Mouse (Mus musculus): ENCODE results near the gene Mrps18b. TPM values are rescaled to one million over a fixed set of nuclear protein-coding genes. Genes with fewer than 3 reads are reported as not detected.
"Not testable (repeated sequence)": the region's sequence is repeated elsewhere in the genome, so short reads cannot be mapped to it uniquely, and the experiment has no call there.

The Mrps18b gene
- polyA plus RNA-seq, 2 experiments: 51.6 to 74.1 TPM

GRCm38 (mm10) chr17:35939941-35940340 lies 23.8 kb upstream of the Mrps18b start:
- Histone ChIP-seq H3K4me2 (ENCODE audit: low read depth) (no peak overlapping the region), H3K27me3 (ENCODE audit: control insufficient read depth, insufficient read depth, low read length) (no peaks in the 10 kb centered on the region), H3K4me1 (replicated peaks; ENCODE audit: control insufficient read depth in 2 of 2, insufficient read depth in 2 of 2, low read length in 1 of 2) (no peaks in the 10 kb centered on the region), H3K4me3 (ENCODE audit: insufficient read depth in 1 of 2, low read depth in 2 of 2, low read length in 2 of 2) (no peak overlapping the region), H3K27ac (no peak overlapping the region), H3K9ac (replicated peaks) (no peak overlapping the region), H3K9me3 (ENCODE audit: control insufficient read depth, low read length) (no peaks in the 10 kb centered on the region), H3K36me3 (replicated peaks; ENCODE audit: control insufficient read depth, insufficient read depth, low read depth) (no peaks in the 10 kb centered on the region)
- DNase-seq (ENCODE audit: low read depth in 3 of 3, low spot score in 3 of 3) (no peak), ATAC-seq (ENCODE audit: insufficient read depth) (no peak)
- TF ChIP-seq EP300 (IDR thresholded peaks at IDR 0.05; ENCODE audit: low read depth) (no peak), CTCF (IDR thresholded peaks at IDR 0.05; ENCODE audit: low read depth) (no peak)
- 50% methylated on average over 1 of the region's 1 CpGs for WGBS (ENCODE audit: insufficient replicate concordance)

GRCm38 (mm10) chr17:35939108-35939507 lies 22.9 kb upstream of the Mrps18b start:
- H3K4me1 ChIP-seq (replicated peaks; ENCODE audit: control insufficient read depth in 2 of 2, insufficient read depth in 2 of 2, low read length in 1 of 2): no peaks in the 10 kb centered on the region
- TF ChIP-seq CTCF (IDR thresholded peaks at IDR 0.05; ENCODE audit: low read depth): no peak

GRCm38 (mm10) chr17:35937700-35938348 lies 21.6 kb upstream of the Mrps18b start:
- Histone ChIP-seq H3K4me2 (ENCODE audit: low read depth) (no peak overlapping the region), H3K9ac (replicated peaks) (no peak overlapping the region), H3K27me3 (ENCODE audit: control insufficient read depth, insufficient read depth, low read length) (no peaks in the 10 kb centered on the region), H3K4me3 (ENCODE audit: insufficient read depth in 1 of 2, low read depth in 2 of 2, low read length in 2 of 2) (no peak overlapping the region), H3K4me1 (replicated peaks; ENCODE audit: control insufficient read depth in 2 of 2, insufficient read depth in 2 of 2, low read length in 1 of 2) (no peaks in the 10 kb centered on the region), H3K9me3 (ENCODE audit: control insufficient read depth, low read length) (no peaks in the 10 kb centered on the region), H3K36me3 (replicated peaks; ENCODE audit: control insufficient read depth, insufficient read depth, low read depth) (no peaks in the 10 kb centered on the region), H3K27ac (no peak overlapping the region)
- no peak for TF ChIP-seq EP300 (IDR thresholded peaks at IDR 0.05; ENCODE audit: low read depth)
- peak; percentile 93 for TF ChIP-seq CTCF (IDR thresholded peaks at IDR 0.05; ENCODE audit: low read depth)
- peak in 2 of 3 experiments; percentile 39 to 45 for DNase-seq (ENCODE audit: low read depth in 3 of 3, low spot score in 3 of 3)
- ATAC-seq (ENCODE audit: insufficient read depth): 0 out of 2 replicates have a peak, but pooled peaks have one; percentile 45
- 17% methylated on average over 2 of the region's 2 CpGs for WGBS (ENCODE audit: insufficient replicate concordance)

More at GRCm38 (mm10) chr17:35939108-35939507, 22.9 kb upstream of the Mrps18b start:
- Histone ChIP-seq H3K27me3 (ENCODE audit: control insufficient read depth, insufficient read depth, low read length) (no peaks in the 10 kb centered on the region), H3K27ac (no peak overlapping the region), H3K9ac (replicated peaks) (no peak overlapping the region), H3K36me3 (replicated peaks; ENCODE audit: control insufficient read depth, insufficient read depth, low read depth) (no peaks in the 10 kb centered on the region), H3K4me3 (ENCODE audit: insufficient read depth in 1 of 2, low read depth in 2 of 2, low read length in 2 of 2) (no peak overlapping the region), H3K4me2 (ENCODE audit: low read depth) (no peak overlapping the region), H3K9me3 (ENCODE audit: control insufficient read depth, low read length) (no peaks in the 10 kb centered on the region)
- no peak for ATAC-seq (ENCODE audit: insufficient read depth)
- WGBS (ENCODE audit: insufficient replicate concordance): 53% methylated on average over 2 of the region's 2 CpGs
- no peak for DNase-seq (ENCODE audit: low read depth in 3 of 3, low spot score in 3 of 3)

- ATAC-seq (ENCODE audit: insufficient read depth): not testable (repeated sequence)
- whole genome bisulfite sequencing (ENCODE audit: insufficient replicate concordance): 79% methylated on average over 14 of the region's 14 CpGs
Observed at GRCm38 (mm10) chr17:35935763-35936162, 19.6 kb upstream of the Mrps18b start.

GRCm38 (mm10) chr17:35932608-35933007 lies 16.4 kb upstream of the Mrps18b start:
- no peak for DNase-seq (ENCODE audit: low read depth in 3 of 3, low spot score in 3 of 3)
- no peak overlapping the region for H3K9ac ChIP-seq (replicated peaks)
- H3K9me3 ChIP-seq (ENCODE audit: control insufficient read depth, low read length): no peaks in the 10 kb centered on the region
- H3K27ac ChIP-seq: no peak overlapping the region
- TF ChIP-seq EP300 (IDR thresholded peaks at IDR 0.05; ENCODE audit: low read depth) (no peak), CTCF (IDR thresholded peaks at IDR 0.05; ENCODE audit: low read depth) (no peak)
- 78% methylated on average over 4 of the region's 4 CpGs for WGBS (ENCODE audit: insufficient replicate concordance)
- peaks cover 40% of the 10 kb centered on the region for H3K36me3 ChIP-seq (replicated peaks; ENCODE audit: control insufficient read depth, insufficient read depth, low read depth)
- no peaks in the 10 kb centered on the region for H3K27me3 ChIP-seq (ENCODE audit: control insufficient read depth, insufficient read depth, low read length)
- H3K4me2 ChIP-seq (ENCODE audit: low read depth): no peak overlapping the region
- no peak overlapping the region for H3K4me3 ChIP-seq (ENCODE audit: insufficient read depth in 1 of 2, low read depth in 2 of 2, low read length in 2 of 2)
- peaks cover 4 to 7% of the 10 kb centered on the region in 2 experiments; a peak in 3 of 4 replicates for H3K4me1 ChIP-seq (replicated peaks; ENCODE audit: control insufficient read depth in 2 of 2, insufficient read depth in 2 of 2, low read length in 1 of 2)
- ATAC-seq (ENCODE audit: insufficient read depth): no peak

More at GRCm38 (mm10) chr17:35935763-35936162, 19.6 kb upstream of the Mrps18b start:
- DNase-seq (ENCODE audit: low read depth in 3 of 3, low spot score in 3 of 3); H3K4me3 ChIP-seq (ENCODE audit: insufficient read depth in 1 of 2, low read depth in 2 of 2, low read length in 2 of 2); H3K9me3 ChIP-seq (ENCODE audit: control insufficient read depth, low read length); H3K9ac ChIP-seq (replicated peaks); H3K4me1 ChIP-seq (replicated peaks; ENCODE audit: control insufficient read depth in 2 of 2, insufficient read depth in 2 of 2, low read length in 1 of 2); H3K27ac ChIP-seq; H3K27me3 ChIP-seq (ENCODE audit: control insufficient read depth, insufficient read depth, low read length); H3K36me3 ChIP-seq (replicated peaks; ENCODE audit: control insufficient read depth, insufficient read depth, low read depth); H3K4me2 ChIP-seq (ENCODE audit: low read depth): not testable (repeated sequence)
